Mouse (Mus musculus) forebrain, embryonic 16.5 days (tissue): ENCODE data around the gene Morn5. TPM values are rescaled to one million over a fixed set of nuclear protein-coding genes. Genes with fewer than 3 reads are reported as not detected.
A peak's percentile ranks its signal among the peaks of the same experiment; 100 is the strongest.

Experiments used
- ATAC-seq: fragments of 200-750 bp; cut with Nextera tagmentation; 2 replicates; pipeline ENCODE4 v1.8.0; 2017; ENCODE audit warnings: mild to moderate bottlenecking, moderate library complexity
- H3K27ac ChIP-seq: fragments of 300-500 bp; sonication (generic); 2 replicates; pipeline ENCODE4 v1.5.1; 2014; ENCODE audit warnings: low read length, control low read depth
- H3K27me3 ChIP-seq: fragments of 300-500 bp; sonication (generic); replicated peaks from 2 replicates; pipeline ENCODE4 v1.6.1; 2014; ENCODE audit warnings: low read length; ENCODE audit not compliant: control insufficient read depth, insufficient read depth
- H3K36me3 ChIP-seq: fragments of 300-500 bp; sonication (generic); 2 replicates; pipeline ENCODE4 v1.6.1; 2014; ENCODE audit not compliant: control insufficient read depth, insufficient read depth
- H3K4me1 ChIP-seq: fragments of 300-500 bp; sonication (generic); replicated peaks from 2 replicates; pipeline ENCODE4 v1.6.1; 2014; ENCODE audit warnings: low read length; ENCODE audit not compliant: control insufficient read depth, insufficient read depth
- H3K4me2 ChIP-seq: fragments of 300-500 bp; sonication (generic); 2 replicates; pipeline ENCODE4 v1.6.1; 2014; ENCODE audit warnings: mild to moderate bottlenecking, low read length, control low read depth
- H3K4me3 ChIP-seq: fragments of 300-500 bp; sonication (generic); replicated peaks from 2 replicates; pipeline ENCODE4 v1.5.1; 2014; ENCODE audit warnings: mild to moderate bottlenecking, low read length, control low read depth
- H3K9ac ChIP-seq: fragments of 300-500 bp; sonication (generic); replicated peaks from 2 replicates; pipeline ENCODE4 v1.6.1; 2014; ENCODE audit warnings: low read depth, low read length, control low read depth
- H3K9me3 ChIP-seq: fragments of 300-500 bp; sonication (generic); 2 replicates; pipeline ENCODE4 v1.6.1; 2016; ENCODE audit warnings: low read length; ENCODE audit not compliant: control insufficient read depth
- WGBS: fragments of 180-500 bp; shearing (Covaris S2); extraction: QIAGEN DNeasy Blood & Tissue Kit; methylation state at CpG from one replicate; pipeline ENCODE4 v1.1.7; 2014; 5-methylcytosine and 5-hydroxymethylcytosine counted together
- polyA plus RNA-seq: library from polyadenylated mRNA; unstranded; fragments of >200 nt; fragmentation: Nextera tagmentation; extraction: Ambion mirVana; gene quantifications from 2 replicates; pipeline ENCODE4 v1.2.1, GENCODE M21; 2015

Morn5 gene
- polyA plus RNA-seq, 1 experiment from 2014 or later: 2.2 TPM

GRCm38 (mm10) chr2:36098021-36098420 is 48.8 kb downstream of the Morn5 start:
- H3K4me2 ChIP-seq: peak overlapping the region; percentile 57
- peak overlapping the region; percentile 22 for H3K4me3 ChIP-seq
- H3K27ac ChIP-seq: no peak overlapping the region

GRCm38 (mm10) chr2:36099739-36100138 is 50.5 kb downstream of the Morn5 start:
- Histone ChIP-seq H3K27ac (no peak overlapping the region), H3K9me3 (no peaks in the 10 kb centered on the region), H3K36me3 (no peaks in the 10 kb centered on the region), H3K9ac (no peak overlapping the region), H3K4me2 (peak overlapping the region; percentile 57), H3K4me3 (peak overlapping the region; percentile 7), H3K27me3 (peaks cover 72% of the 10 kb centered on the region), H3K4me1 (peaks cover 27% of the 10 kb centered on the region)
- no peak for ATAC-seq
- WGBS: 6% methylated on average over 6 of the region's 6 CpGs

More at GRCm38 (mm10) chr2:36098021-36098420, 48.8 kb downstream of the Morn5 start:
- WGBS: 2% methylated on average over 5 of the region's 5 CpGs
- no peaks in the 10 kb centered on the region for H3K36me3 ChIP-seq
- H3K9ac ChIP-seq: peak overlapping the region; percentile 5; the same call in 1 of the 2 replicates
- H3K4me1 ChIP-seq: peaks cover 14% of the 10 kb centered on the region
- ATAC-seq: no peak
- no peaks in the 10 kb centered on the region for H3K9me3 ChIP-seq
- H3K27me3 ChIP-seq: peaks cover 88% of the 10 kb centered on the region

- Histone ChIP-seq H3K9ac (peak overlapping the region; percentile 44), H3K4me1 (peaks cover 34% of the 10 kb centered on the region), H3K9me3 (no peaks in the 10 kb centered on the region), H3K27ac (peak overlapping the region; percentile 87), H3K4me2 (peak overlapping the region; percentile 57), H3K27me3 (peaks cover 69% of the 10 kb centered on the region), H3K36me3 (no peaks in the 10 kb centered on the region), H3K4me3 (peak overlapping the region; percentile 44)
- ATAC-seq: no peak
- 3% methylated on average over 28 of the region's 28 CpGs for WGBS
Measured at GRCm38 (mm10) chr2:36101866-36102558, 52.8 kb downstream of the Morn5 start.

- whole genome bisulfite sequencing: 1% methylated on average over 21 of the region's 21 CpGs
- ATAC-seq: no peak
- Histone ChIP-seq H3K4me3 (peak overlapping the region; percentile 44), H3K4me2 (peak overlapping the region; percentile 57), H3K36me3 (no peaks in the 10 kb centered on the region), H3K9ac (peak overlapping the region; percentile 44), H3K27ac (peak overlapping the region; percentile 87), H3K4me1 (peaks cover 34% of the 10 kb centered on the region), H3K9me3 (no peaks in the 10 kb centered on the region), H3K27me3 (peaks cover 69% of the 10 kb centered on the region)
Measured at GRCm38 (mm10) chr2:36102559-36102946, 53.3 kb downstream of the Morn5 start.

GRCm38 (mm10) chr2:36103069-36103554 is 53.9 kb downstream of the Morn5 start:
- Histone ChIP-seq H3K9me3 (no peaks in the 10 kb centered on the region), H3K9ac (peak overlapping the region; percentile 44), H3K4me1 (peaks cover 34% of the 10 kb centered on the region), H3K4me2 (peak overlapping the region; percentile 57), H3K27me3 (peaks cover 67% of the 10 kb centered on the region), H3K27ac (peak overlapping the region; percentile 87), H3K36me3 (no peaks in the 10 kb centered on the region), H3K4me3 (peak overlapping the region; percentile 44)
- 2% methylated on average over 21 of the region's 21 CpGs for WGBS
- ATAC-seq: no peak

GRCm38 (mm10) chr2:36103555-36104367 is 54.5 kb downstream of the Morn5 start:
- Histone ChIP-seq H3K4me3 (peak overlapping the region; percentile 44), H3K4me1 (peaks cover 34% of the 10 kb centered on the region), H3K36me3 (no peaks in the 10 kb centered on the region), H3K9me3 (no peaks in the 10 kb centered on the region), H3K4me2 (peak overlapping the region; percentile 57), H3K27ac (peak overlapping the region; percentile 87), H3K9ac (peak overlapping the region; percentile 44), H3K27me3 (peaks cover 64% of the 10 kb centered on the region)
- under 1% methylated on average over 38 of the region's 38 CpGs for WGBS
- ATAC-seq: peak; percentile 22; the same call in 1 of the 2 replicates

GRCm38 (mm10) chr2:36104436-36104955 is 55.2 kb downstream of the Morn5 start:
- WGBS: 0% methylated on average over 32 of the region's 32 CpGs
- Histone ChIP-seq H3K36me3 (no peaks in the 10 kb centered on the region), H3K27ac (peak overlapping the region; percentile 87), H3K9me3 (no peaks in the 10 kb centered on the region), H3K9ac (peak overlapping the region; percentile 51), H3K27me3 (peaks cover 60% of the 10 kb centered on the region), H3K4me1 (peaks cover 34% of the 10 kb centered on the region), H3K4me3 (peak overlapping the region; percentile 44), H3K4me2 (peak overlapping the region; percentile 57)
- peak; percentile 33 for ATAC-seq

- no peaks in the 10 kb centered on the region for H3K36me3 ChIP-seq
- H3K4me2 ChIP-seq: peak within 1 kb of the TSS; percentile 57
- ATAC-seq: peak; percentile 37
- peaks cover 57% of the 10 kb centered on the region for H3K27me3 ChIP-seq
- no peaks in the 10 kb centered on the region for H3K9me3 ChIP-seq
- WGBS: under 1% methylated on average over 55 of the region's 58 CpGs
- peak within 1 kb of the TSS; percentile 51 for H3K9ac ChIP-seq
- peak within 1 kb of the TSS; percentile 87 for H3K27ac ChIP-seq
- peak within 1 kb of the TSS; percentile 44 for H3K4me3 ChIP-seq
- peaks cover 34% of the 10 kb centered on the region for H3K4me1 ChIP-seq
Measured at GRCm38 (mm10) chr2:36104956-36105741, 55.9 kb downstream of the Morn5 start, which contains the start of gene Lhx6. Lhx6 (minus strand) TSS chr2:36105408.
